Mouse (Mus musculus) lung, adult 2 months (tissue): ENCODE results near the gene Epha4.

Experiments used
- CTCF ChIP-seq: fragments of 200-500 bp; IDR thresholded peaks from 2 replicates; pipeline ENCODE4 v1.5.1; 2011; ENCODE audit warnings: mild to moderate bottlenecking, low read length, control low read depth; ENCODE audit not compliant: insufficient read depth
- POLR2A ChIP-seq: fragments of 200-500 bp; IDR thresholded peaks from 2 replicates; pipeline ENCODE4 v1.6.1; 2011; ENCODE audit warnings: low read depth, mild to moderate bottlenecking, control low read depth, low read length, borderline replicate concordance; ENCODE audit errors: extremely low read depth

GRCm38 (mm10) chr1:77346459-77346858, 168.4 kb downstream of the Epha4 start:
- TF ChIP-seq POLR2A: no peak
- no peak for TF ChIP-seq CTCF
